Mouse (Mus musculus) intestine, postnatal 0 days (tissue): ENCODE results near the gene Sept7. TPM values are rescaled to one million over a fixed set of nuclear protein-coding genes. Genes with fewer than 3 reads are reported as not detected.

ENCODE experiments used
- ATAC-seq: fragments of 200-750 bp; cut with Nextera tagmentation; 2 replicates; pipeline ENCODE4 v1.8.0; 2017; ENCODE audit warnings: mild to moderate bottlenecking, moderate TSS enrichment, moderate library complexity
- H3K27ac ChIP-seq: fragments of 300-500 bp; sonication (generic); 2 replicates; pipeline ENCODE4 v1.5.1; 2014; ENCODE audit warnings: mild to moderate bottlenecking, low read depth, low read length, moderate library complexity
- H3K27me3 ChIP-seq: fragments of 300-500 bp; sonication (generic); replicated peaks from 2 replicates; pipeline ENCODE4 v1.6.1; 2014; ENCODE audit warnings: low read length, mixed read lengths; ENCODE audit not compliant: control insufficient read depth, insufficient read depth
- H3K36me3 ChIP-seq: fragments of 300-500 bp; sonication (generic); 2 replicates; pipeline ENCODE4 v1.6.1; 2014; ENCODE audit warnings: mild to moderate bottlenecking, moderate library complexity; ENCODE audit not compliant: control insufficient read depth, insufficient read depth
- H3K4me1 ChIP-seq: fragments of 300-500 bp; sonication (generic); replicated peaks from 2 replicates; pipeline ENCODE4 v1.6.1; 2014; ENCODE audit warnings: antibody characterized with exemption, low read length, mixed read lengths; ENCODE audit not compliant: control insufficient read depth, insufficient read depth
- H3K4me2 ChIP-seq: fragments of 300-500 bp; sonication (generic); replicated peaks from 2 replicates; pipeline ENCODE4 v1.6.1; 2014; ENCODE audit warnings: low read depth, mild to moderate bottlenecking, moderate library complexity
- H3K4me3 ChIP-seq: fragments of 300-500 bp; sonication (generic); 2 replicates; pipeline ENCODE4 v1.5.1; 2014; ENCODE audit warnings: low read depth, low read length
- H3K9ac ChIP-seq: fragments of 300-500 bp; sonication (generic); 2 replicates; pipeline ENCODE4 v1.6.1; 2014; ENCODE audit warnings: mild to moderate bottlenecking, low read depth, low read length
- H3K9me3 ChIP-seq: fragments of 300-500 bp; sonication (generic); 2 replicates; pipeline ENCODE4 v1.6.1; 2016; ENCODE audit warnings: mixed run types; ENCODE audit not compliant: control insufficient read depth
- CTCF ChIP-seq: sonication (generic); IDR thresholded peaks from 2 replicates; pipeline ENCODE4 v1.5.1; 2016; ENCODE audit warnings: low read depth, mild to moderate bottlenecking, control low read depth, antibody characterized with exemption, moderate library complexity
- WGBS: fragments of 180-500 bp; shearing (Covaris S2); extraction: QIAGEN DNeasy Blood & Tissue Kit; methylation state at CpG from one replicate; pipeline ENCODE4 v1.1.7; 2014; 5-methylcytosine and 5-hydroxymethylcytosine counted together
- polyA plus RNA-seq: library from polyadenylated mRNA; unstranded; fragments of >200 nt; fragmentation: Nextera tagmentation; extraction: Ambion mirVana; gene quantifications from 2 replicates; pipeline ENCODE4 v1.2.1, GENCODE M21; 2015

Sept7 gene
- polyA plus RNA-seq, 1 experiment from 2014 or later, result 147 TPM

DNA sequence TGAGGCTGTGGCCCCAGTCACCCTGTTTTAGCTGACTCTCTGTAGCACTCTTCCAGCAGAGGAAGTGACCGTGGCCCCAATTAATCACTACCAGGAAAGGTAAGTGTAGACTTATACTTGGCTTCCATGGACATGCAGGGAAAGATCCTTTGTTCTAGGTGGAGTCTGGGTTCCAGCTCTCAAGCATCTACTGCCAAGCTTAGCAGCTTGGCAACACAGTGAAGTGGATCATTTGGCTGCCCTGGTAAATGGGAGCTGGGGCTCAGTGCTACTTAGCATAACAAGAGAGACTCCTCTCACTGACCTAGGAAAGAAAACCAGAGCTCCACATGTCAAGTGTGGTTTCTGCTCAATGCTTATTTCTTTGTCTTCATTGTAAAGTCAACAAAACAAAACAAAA is 101.5 kb downstream of the Sept7 start:
- Histone ChIP-seq H3K4me1 (no peaks in the 10 kb centered on the region), H3K27me3 (no peaks in the 10 kb centered on the region), H3K36me3 (no peaks in the 10 kb centered on the region), H3K27ac (no peak overlapping the region), H3K4me2 (no peak overlapping the region), H3K9me3 (no peaks in the 10 kb centered on the region), H3K9ac (no peak overlapping the region), H3K4me3 (no peak overlapping the region)
- TF ChIP-seq CTCF, result no peak
- WGBS, result 83% methylated on average over 1 of the region's 1 CpGs
- ATAC-seq, result no peak

DNA sequence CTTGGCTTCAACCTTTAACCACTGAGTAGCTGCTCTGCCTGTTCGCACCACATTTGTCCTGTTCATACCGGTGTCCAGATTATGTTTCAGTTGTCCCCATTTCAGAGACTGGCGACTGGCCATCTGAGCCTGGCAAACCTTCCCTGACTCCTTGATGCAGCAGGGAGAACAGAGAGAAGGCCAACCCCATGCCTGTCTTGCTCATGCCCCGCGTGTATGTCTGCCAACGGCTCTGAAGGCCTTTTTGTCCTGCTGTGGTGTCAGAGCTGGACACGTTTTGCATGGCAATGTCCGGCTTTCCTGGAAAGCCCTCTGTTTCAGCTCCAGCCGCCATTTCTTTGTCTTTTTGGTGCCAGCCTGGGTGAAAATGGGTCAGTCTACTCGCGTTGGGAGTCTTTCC is 103.6 kb downstream of the Sept7 start:
- Histone ChIP-seq H3K9ac (no peak overlapping the region), H3K9me3 (no peaks in the 10 kb centered on the region), H3K4me1 (no peaks in the 10 kb centered on the region), H3K4me3 (no peak overlapping the region), H3K36me3 (no peaks in the 10 kb centered on the region), H3K27ac (no peak overlapping the region), H3K27me3 (no peaks in the 10 kb centered on the region), H3K4me2 (no peak overlapping the region)
- 88% methylated on average over 11 of the region's 11 CpGs for WGBS
- no peak for TF ChIP-seq CTCF
- ATAC-seq, result no peak

DNA sequence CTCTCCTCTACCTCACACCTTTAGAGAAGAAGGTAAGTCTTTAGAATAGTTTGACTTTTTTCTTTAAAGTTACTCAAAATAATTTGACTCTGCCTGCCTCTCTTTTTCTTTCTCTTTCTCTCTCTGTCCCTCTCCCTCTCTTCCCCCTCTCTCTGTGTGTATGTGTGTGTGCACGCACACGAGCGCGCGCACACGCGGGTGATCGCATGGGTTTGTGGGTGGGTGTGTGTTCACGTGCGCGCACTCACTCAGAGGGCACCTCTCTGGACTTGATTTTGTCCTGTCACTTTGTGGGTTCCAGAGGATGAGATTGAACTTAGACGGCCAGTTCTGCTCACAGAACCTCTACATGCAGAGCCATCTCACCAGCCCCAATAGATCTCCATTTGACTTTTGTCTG is 105.3 kb downstream of the Sept7 start:
- Histone ChIP-seq H3K9ac (no peak overlapping the region), H3K9me3 (no peaks in the 10 kb centered on the region), H3K4me2 (no peak overlapping the region), H3K36me3 (no peaks in the 10 kb centered on the region), H3K27ac (no peak overlapping the region), H3K27me3 (no peaks in the 10 kb centered on the region), H3K4me1 (no peaks in the 10 kb centered on the region), H3K4me3 (no peak overlapping the region)
- no peak for ATAC-seq
- TF ChIP-seq CTCF, result no peak
- 98% methylated on average over 12 of the region's 12 CpGs for WGBS

DNA sequence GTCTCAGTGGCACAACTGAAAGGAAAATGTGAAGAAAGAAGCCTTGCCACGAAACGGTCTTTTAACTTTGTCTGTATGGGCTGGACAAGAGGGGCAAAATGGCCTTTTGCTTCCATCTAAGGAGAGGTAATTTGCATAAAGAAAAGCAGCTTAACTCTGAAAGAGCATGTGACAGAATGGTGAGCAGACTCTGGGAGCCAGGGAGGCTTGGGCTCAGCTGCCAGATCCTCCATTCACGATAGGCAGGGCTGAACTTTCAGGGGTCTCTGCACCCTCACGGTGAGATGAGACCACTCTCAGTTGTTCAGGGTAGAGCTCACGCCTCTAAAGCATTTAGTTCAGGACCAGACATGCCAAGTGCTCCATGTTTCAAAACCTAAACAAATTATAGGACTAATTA is 105.8 kb downstream of the Sept7 start:
- no peak for ATAC-seq
- H3K4me2 ChIP-seq, result no peak overlapping the region
- no peak overlapping the region for H3K27ac ChIP-seq
- no peaks in the 10 kb centered on the region for H3K36me3 ChIP-seq
- TF ChIP-seq CTCF, result no peak
- 80% methylated on average over 5 of the region's 5 CpGs for WGBS
- no peak overlapping the region for H3K4me3 ChIP-seq
- H3K27me3 ChIP-seq, result no peaks in the 10 kb centered on the region
- no peak overlapping the region for H3K9ac ChIP-seq
- H3K4me1 ChIP-seq, result no peaks in the 10 kb centered on the region
- no peaks in the 10 kb centered on the region for H3K9me3 ChIP-seq

Other genes starting within 250 kb of the Sept7 start
- gene Gm10181, start 163.0 kb upstream of the Sept7 start, polyA plus RNA-seq, result not detected in 2 replicates
- gene Herpud2, start 100.6 kb upstream of the Sept7 start, polyA plus RNA-seq, result 21.6 and 21.9 TPM in 2 replicates
- gene Eepd1, start 229.1 kb downstream of the Sept7 start, polyA plus RNA-seq, result 26.1 and 27.4 TPM in 2 replicates